Mouse (Mus musculus): ENCODE measurements around the gene Map7d1. TPM values are rescaled to one million over a fixed set of nuclear protein-coding genes. Genes with fewer than 3 reads are reported as not detected.
"Not testable (repeated sequence)": the region's sequence is repeated elsewhere in the genome, so short reads cannot be mapped to it uniquely, and the experiment has no call there.

Gene Map7d1
- polyA plus RNA-seq, 1 experiment from 2014 or later = 54.6 TPM

GRCm38 (mm10) chr4:126226640-126227039, 29.5 kb downstream of the Map7d1 start:
- no peak overlapping the region for H3K4me2 ChIP-seq (replicated peaks; ENCODE audit: low read depth, low read length)
- H3K27me3 ChIP-seq (ENCODE audit: control insufficient read depth, insufficient read depth, low read length) = no peaks in the 10 kb centered on the region
- 0 out of 2 replicates have a peak, but pooled peaks have one; percentile 14 for ATAC-seq (ENCODE audit: low FRiP score)
- no peaks in the 10 kb centered on the region for H3K9me3 ChIP-seq (ENCODE audit: control insufficient read depth, low read length)
- H3K27ac ChIP-seq (ENCODE audit: low read depth, low read length) = no peak overlapping the region
- H3K4me1 ChIP-seq (replicated peaks; ENCODE audit: control insufficient read depth, insufficient read depth, low read length) = no peaks in the 10 kb centered on the region
- no peak for DNase-seq (ENCODE audit: low spot score)
- no peak overlapping the region for H3K9ac ChIP-seq (ENCODE audit: low read depth, low read length)
- H3K4me3 ChIP-seq (ENCODE audit: low read depth, low read length) = no peak overlapping the region
- H3K36me3 ChIP-seq (ENCODE audit: control insufficient read depth, insufficient read depth, low read length) = 0 out of 2 replicates have a peak, but pooled peaks cover 3% of the 10 kb centered on the region
- WGBS = 53% methylated on average over 12 of the region's 12 CpGs

DNA sequence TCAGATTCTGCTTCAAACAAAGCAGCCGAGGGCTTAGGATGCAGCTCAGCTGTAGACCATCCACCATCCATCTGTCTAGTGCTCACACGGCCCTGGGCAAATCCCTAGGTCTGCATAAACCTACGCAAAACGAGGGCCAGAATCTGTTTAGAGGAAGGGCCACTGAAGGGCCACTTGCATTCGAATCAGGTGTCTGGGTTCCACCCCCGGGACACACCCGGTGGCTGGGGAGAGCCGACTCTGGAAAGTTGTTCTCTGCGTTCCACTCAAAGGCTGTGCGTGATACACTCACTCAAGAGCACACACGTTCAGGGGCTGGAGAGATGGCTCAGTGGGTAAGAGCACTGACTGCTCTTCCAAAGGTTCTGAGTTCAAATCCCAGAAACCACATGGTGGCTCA, 33.5 kb downstream of the Map7d1 start:
- Histone ChIP-seq H3K36me3 (ENCODE audit: control insufficient read depth, insufficient read depth, low read length) (no peaks in the 10 kb centered on the region), H3K4me2 (replicated peaks; ENCODE audit: low read depth, low read length) (no peak overlapping the region), H3K27ac (ENCODE audit: low read depth, low read length) (no peak overlapping the region), H3K9ac (ENCODE audit: low read depth, low read length) (no peak overlapping the region), H3K27me3 (ENCODE audit: control insufficient read depth, insufficient read depth, low read length) (no peaks in the 10 kb centered on the region), H3K4me3 (ENCODE audit: low read depth, low read length) (no peak overlapping the region), H3K9me3 (ENCODE audit: control insufficient read depth, low read length) (no peaks in the 10 kb centered on the region), H3K4me1 (replicated peaks; ENCODE audit: control insufficient read depth, insufficient read depth, low read length) (no peaks in the 10 kb centered on the region)
- ATAC-seq (ENCODE audit: low FRiP score) (no peak), DNase-seq (ENCODE audit: low spot score) (no peak)
- WGBS = 89% methylated on average over 11 of the region's 11 CpGs

GRCm38 (mm10) chr4:126220045-126220444, 36.1 kb downstream of the Map7d1 start:
- H3K27ac ChIP-seq (ENCODE audit: low read depth, low read length) = no peak overlapping the region
- H3K4me2 ChIP-seq (replicated peaks; ENCODE audit: low read depth, low read length) = no peak overlapping the region
- H3K4me3 ChIP-seq (ENCODE audit: low read depth, low read length) = no peak overlapping the region
- no peaks in the 10 kb centered on the region for H3K27me3 ChIP-seq (ENCODE audit: control insufficient read depth, insufficient read depth, low read length)
- ATAC-seq (ENCODE audit: low FRiP score) = no peak
- no peaks in the 10 kb centered on the region for H3K9me3 ChIP-seq (ENCODE audit: control insufficient read depth, low read length)
- H3K9ac ChIP-seq (ENCODE audit: low read depth, low read length) = no peak overlapping the region
- no peaks in the 10 kb centered on the region for H3K36me3 ChIP-seq (ENCODE audit: control insufficient read depth, insufficient read depth, low read length)
- DNase-seq (ENCODE audit: low spot score) = no peak
- H3K4me1 ChIP-seq (replicated peaks; ENCODE audit: control insufficient read depth, insufficient read depth, low read length) = no peaks in the 10 kb centered on the region
- 91% methylated on average over 10 of the region's 10 CpGs for WGBS

GRCm38 (mm10) chr4:126219540-126219939, 36.6 kb downstream of the Map7d1 start:
- not testable (repeated sequence) for ATAC-seq (ENCODE audit: low FRiP score); H3K4me3 ChIP-seq (ENCODE audit: low read depth, low read length); H3K4me2 ChIP-seq (replicated peaks; ENCODE audit: low read depth, low read length); H3K36me3 ChIP-seq (ENCODE audit: control insufficient read depth, insufficient read depth, low read length); DNase-seq (ENCODE audit: low spot score); H3K9ac ChIP-seq (ENCODE audit: low read depth, low read length); H3K27me3 ChIP-seq (ENCODE audit: control insufficient read depth, insufficient read depth, low read length); H3K27ac ChIP-seq (ENCODE audit: low read depth, low read length); H3K9me3 ChIP-seq (ENCODE audit: control insufficient read depth, low read length); H3K4me1 ChIP-seq (replicated peaks; ENCODE audit: control insufficient read depth, insufficient read depth, low read length)
- 72% methylated on average over 3 of the region's 3 CpGs for WGBS

GRCm38 (mm10) chr4:126217771-126218170, 38.4 kb downstream of the Map7d1 start:
- no peak for ATAC-seq (ENCODE audit: low FRiP score)

DNA sequence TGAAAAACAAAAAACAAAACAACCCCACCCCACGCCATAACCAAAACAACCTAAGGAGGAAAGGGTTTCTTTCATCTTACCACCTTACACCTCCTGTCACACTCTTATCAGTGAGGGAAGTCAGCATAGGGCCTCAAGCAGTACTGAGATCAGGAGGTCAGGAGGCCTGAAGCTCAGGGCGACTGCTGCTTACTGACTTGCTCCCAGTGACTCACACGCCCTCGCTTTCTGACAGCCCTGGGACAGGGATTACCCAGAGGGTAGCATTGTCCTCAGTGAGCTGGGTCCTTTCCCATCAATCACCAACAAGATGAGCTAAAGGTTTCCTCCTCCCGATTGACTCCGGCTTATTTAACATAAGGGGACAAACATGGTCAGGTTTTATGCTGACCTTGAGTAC, 49.1 kb downstream of the Map7d1 start:
- WGBS = 62% methylated on average over 6 of the region's 6 CpGs
- Histone ChIP-seq H3K4me2 (replicated peaks; ENCODE audit: low read depth, low read length) (no peak overlapping the region), H3K4me1 (replicated peaks; ENCODE audit: control insufficient read depth, insufficient read depth, low read length) (no peaks in the 10 kb centered on the region), H3K9ac (ENCODE audit: low read depth, low read length) (no peak overlapping the region), H3K4me3 (ENCODE audit: low read depth, low read length) (no peak overlapping the region), H3K27ac (ENCODE audit: low read depth, low read length) (no peak overlapping the region), H3K9me3 (ENCODE audit: control insufficient read depth, low read length) (no peaks in the 10 kb centered on the region), H3K36me3 (ENCODE audit: control insufficient read depth, insufficient read depth, low read length) (no peaks in the 10 kb centered on the region), H3K27me3 (ENCODE audit: control insufficient read depth, insufficient read depth, low read length) (no peaks in the 10 kb centered on the region)
- DNase-seq (ENCODE audit: low spot score) (no peak), ATAC-seq (ENCODE audit: low FRiP score) (no peak)

More at GRCm38 (mm10) chr4:126217771-126218170, 38.4 kb downstream of the Map7d1 start:
- no peak overlapping the region for H3K9ac ChIP-seq (ENCODE audit: low read depth, low read length)
- WGBS = 90% methylated on average over 6 of the region's 6 CpGs
- H3K36me3 ChIP-seq (ENCODE audit: control insufficient read depth, insufficient read depth, low read length) = no peaks in the 10 kb centered on the region
- DNase-seq (ENCODE audit: low spot score) = no peak
- H3K27me3 ChIP-seq (ENCODE audit: control insufficient read depth, insufficient read depth, low read length) = no peaks in the 10 kb centered on the region
- H3K4me1 ChIP-seq (replicated peaks; ENCODE audit: control insufficient read depth, insufficient read depth, low read length) = no peaks in the 10 kb centered on the region
- no peak overlapping the region for H3K4me2 ChIP-seq (replicated peaks; ENCODE audit: low read depth, low read length)
- no peak overlapping the region for H3K4me3 ChIP-seq (ENCODE audit: low read depth, low read length)
- H3K9me3 ChIP-seq (ENCODE audit: control insufficient read depth, low read length) = no peaks in the 10 kb centered on the region
- no peak overlapping the region for H3K27ac ChIP-seq (ENCODE audit: low read depth, low read length)

- Histone ChIP-seq H3K27me3 (ENCODE audit: control insufficient read depth, insufficient read depth, low read length) (no peaks in the 10 kb centered on the region), H3K4me2 (replicated peaks; ENCODE audit: low read depth, low read length) (no peak overlapping the region), H3K36me3 (ENCODE audit: control insufficient read depth, insufficient read depth, low read length) (no peaks in the 10 kb centered on the region), H3K9me3 (ENCODE audit: control insufficient read depth, low read length) (no peaks in the 10 kb centered on the region), H3K9ac (ENCODE audit: low read depth, low read length) (no peak overlapping the region), H3K4me1 (replicated peaks; ENCODE audit: control insufficient read depth, insufficient read depth, low read length) (no peaks in the 10 kb centered on the region; the same call in 1 of the 2 replicates), H3K27ac (ENCODE audit: low read depth, low read length) (no peak overlapping the region), H3K4me3 (ENCODE audit: low read depth, low read length) (no peak overlapping the region)
- WGBS = 68% methylated on average over 1 of the region's 1 CpGs
- ATAC-seq (ENCODE audit: low FRiP score) (no peak), DNase-seq (ENCODE audit: low spot score) (no peak)
Measured at GRCm38 (mm10) chr4:126205386-126205785, 50.8 kb downstream of the Map7d1 start.

GRCm38 (mm10) chr4:126204661-126205230, 51.4 kb downstream of the Map7d1 start:
- 89% methylated on average over 12 of the region's 12 CpGs for WGBS
- H3K4me1 ChIP-seq (replicated peaks; ENCODE audit: control insufficient read depth, insufficient read depth, low read length) = no peaks in the 10 kb centered on the region; the same call in 1 of the 2 replicates
- H3K4me2 ChIP-seq (replicated peaks; ENCODE audit: low read depth, low read length) = no peak overlapping the region

DNA sequence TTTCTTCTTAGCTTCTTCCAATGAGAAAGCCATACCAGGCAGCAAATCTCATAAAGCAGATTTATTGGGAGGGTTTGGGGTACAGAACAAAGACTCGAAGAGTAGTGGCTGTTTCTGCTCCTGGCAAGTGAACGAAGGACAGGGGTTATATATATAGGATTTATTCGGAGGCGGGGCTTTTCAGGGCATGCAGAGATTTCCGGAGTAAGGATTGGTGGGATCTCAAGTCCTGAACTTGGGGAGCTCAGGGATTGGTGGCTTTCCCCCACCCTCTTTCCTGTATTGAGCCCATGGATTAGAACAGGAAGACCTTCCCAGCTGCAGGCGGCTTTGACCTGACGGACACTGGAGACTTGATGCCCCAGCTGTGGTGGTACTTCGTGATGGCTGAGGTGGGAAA, 52.1 kb downstream of the Map7d1 start:
- H3K9me3 ChIP-seq (ENCODE audit: control insufficient read depth, low read length) = no peaks in the 10 kb centered on the region
- no peak overlapping the region for H3K4me2 ChIP-seq (replicated peaks; ENCODE audit: low read depth, low read length)
- H3K27me3 ChIP-seq (ENCODE audit: control insufficient read depth, insufficient read depth, low read length) = no peaks in the 10 kb centered on the region
- DNase-seq (ENCODE audit: low spot score) = no peak
- WGBS = 83% methylated on average over 8 of the region's 8 CpGs
- H3K27ac ChIP-seq (ENCODE audit: low read depth, low read length) = no peak overlapping the region
- ATAC-seq (ENCODE audit: low FRiP score) = no peak
- no peak overlapping the region for H3K4me3 ChIP-seq (ENCODE audit: low read depth, low read length)
- H3K4me1 ChIP-seq (replicated peaks; ENCODE audit: control insufficient read depth, insufficient read depth, low read length) = no peaks in the 10 kb centered on the region; the same call in 1 of the 2 replicates
- no peaks in the 10 kb centered on the region for H3K36me3 ChIP-seq (ENCODE audit: control insufficient read depth, insufficient read depth, low read length)
- no peak overlapping the region for H3K9ac ChIP-seq (ENCODE audit: low read depth, low read length)

More at GRCm38 (mm10) chr4:126204661-126205230, 51.4 kb downstream of the Map7d1 start:
- no peak for ATAC-seq (ENCODE audit: low FRiP score)
- Histone ChIP-seq H3K27me3 (ENCODE audit: control insufficient read depth, insufficient read depth, low read length) (no peaks in the 10 kb centered on the region), H3K36me3 (ENCODE audit: control insufficient read depth, insufficient read depth, low read length) (no peaks in the 10 kb centered on the region), H3K9ac (ENCODE audit: low read depth, low read length) (no peak overlapping the region), H3K9me3 (ENCODE audit: control insufficient read depth, low read length) (no peaks in the 10 kb centered on the region), H3K4me3 (ENCODE audit: low read depth, low read length) (no peak overlapping the region), H3K27ac (ENCODE audit: low read depth, low read length) (no peak overlapping the region)
- no peak for DNase-seq (ENCODE audit: low spot score)

All from hindbrain, embryonic 11.5 days (tissue).